Mouse (Mus musculus): Measurements from ENCODE around the gene Dnajc25. TPM values are rescaled to one million over a fixed set of nuclear protein-coding genes. Genes with fewer than 3 reads are reported as not detected.

Gene Dnajc25
- polyA plus RNA-seq, 1 experiment from 2014 or later = 8.5 TPM

DNA sequence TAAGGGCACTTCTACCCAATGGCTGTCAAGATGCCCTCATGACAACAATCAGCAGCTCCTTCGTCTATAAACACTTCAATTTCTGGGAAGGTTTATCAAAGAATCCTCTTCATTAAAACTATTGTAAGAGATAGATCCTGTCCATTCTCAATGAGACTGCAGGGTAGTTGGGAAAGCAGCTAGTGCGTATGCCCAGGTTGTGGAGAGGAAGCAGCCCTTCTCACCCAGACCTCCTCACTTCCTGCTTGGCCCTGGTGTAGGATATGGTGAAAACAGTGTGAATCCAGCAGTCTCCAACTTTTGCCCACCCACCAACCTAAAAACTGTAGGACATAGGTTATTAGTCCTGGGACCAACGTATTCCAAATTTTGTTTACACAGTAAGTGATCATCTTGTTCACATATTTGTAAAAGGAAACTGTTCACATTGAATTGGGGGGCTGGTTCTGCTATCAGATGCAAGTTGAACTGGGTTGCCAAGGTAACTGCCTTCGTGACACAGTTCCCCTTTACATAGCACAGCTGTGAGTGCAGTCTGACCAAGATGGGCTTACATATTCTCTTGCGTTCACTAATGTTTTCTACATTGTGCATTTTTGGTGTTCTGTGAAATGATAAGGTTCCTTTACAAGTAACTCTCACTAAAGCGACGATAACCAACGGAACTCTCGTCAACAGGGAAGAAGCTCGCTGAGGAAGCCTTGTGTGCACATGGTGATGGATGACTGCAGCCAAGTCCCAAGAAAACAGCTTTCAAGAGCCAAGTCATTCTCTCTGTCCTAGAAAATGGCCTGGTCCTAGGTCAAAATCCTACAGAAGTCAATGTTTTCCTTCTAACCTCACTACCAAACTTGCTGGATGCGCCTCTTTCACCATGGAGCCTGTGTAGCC lies 45.8 kb downstream of the Dnajc25 start:
- H3K4me2 ChIP-seq = no peak overlapping the region
- H3K27me3 ChIP-seq = no peaks in the 10 kb centered on the region
- WGBS = 91% methylated on average over 11 of the region's 11 CpGs
- H3K9ac ChIP-seq = no peak overlapping the region
- ATAC-seq (ENCODE audit: low FRiP score) = no peak
- no peaks in the 10 kb centered on the region for H3K9me3 ChIP-seq
- H3K4me3 ChIP-seq (replicated peaks) = no peak overlapping the region
- H3K4me1 ChIP-seq = peaks cover 5% of the 10 kb centered on the region; the same call in 1 of the 2 replicates
- no peaks in the 10 kb centered on the region for H3K36me3 ChIP-seq (replicated peaks)
- H3K27ac ChIP-seq = no peak overlapping the region

DNA sequence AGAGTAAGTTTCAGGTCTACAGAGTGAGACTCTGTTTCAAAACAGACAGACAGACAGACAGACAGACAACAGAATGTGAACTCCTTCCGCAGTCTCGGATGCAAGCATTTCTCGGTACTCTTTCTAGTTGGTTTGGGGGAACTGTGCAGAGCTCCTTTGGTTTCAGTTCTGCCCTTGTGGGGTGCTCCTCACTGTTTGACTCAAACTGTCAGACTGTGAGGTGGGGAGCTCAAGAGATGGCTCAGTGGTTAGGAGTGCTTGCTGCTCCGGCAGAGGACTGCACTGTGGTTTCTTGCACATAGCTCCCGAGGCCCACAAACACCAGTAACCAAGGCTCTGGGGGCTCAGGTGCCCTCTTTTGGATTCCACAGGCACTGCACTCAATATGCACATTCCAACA lies 48.2 kb downstream of the Dnajc25 start:
- H3K9me3 ChIP-seq = no peaks in the 10 kb centered on the region
- no peaks in the 10 kb centered on the region for H3K27me3 ChIP-seq
- H3K4me3 ChIP-seq (replicated peaks) = no peak overlapping the region
- no peaks in the 10 kb centered on the region for H3K36me3 ChIP-seq (replicated peaks)
- H3K9ac ChIP-seq = no peak overlapping the region
- no peak overlapping the region for H3K4me2 ChIP-seq
- ATAC-seq (ENCODE audit: low FRiP score) = no peak
- H3K27ac ChIP-seq = no peak overlapping the region
- 0 out of 2 replicates have a peak, but pooled peaks cover 6% of the 10 kb centered on the region for H3K4me1 ChIP-seq
- WGBS = 97% methylated on average over 5 of the region's 5 CpGs

DNA sequence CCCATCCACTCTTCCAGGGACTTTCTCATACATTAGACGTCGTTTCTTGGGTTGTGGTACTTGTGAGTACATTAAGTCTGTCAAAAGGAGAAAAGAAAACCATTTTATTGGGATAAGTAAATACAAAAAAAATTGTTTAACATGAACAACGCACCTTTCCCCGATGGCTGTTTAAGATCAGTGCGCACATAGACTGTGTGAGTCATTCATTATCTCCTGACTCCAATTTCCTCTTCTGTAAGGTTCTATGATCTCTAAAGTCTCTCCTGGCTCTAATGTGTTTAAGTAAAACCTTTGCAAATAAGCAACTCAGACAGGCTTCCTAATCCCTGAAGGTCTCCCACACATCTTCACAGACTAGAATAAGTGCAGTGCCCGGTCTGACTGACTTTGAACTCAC lies 49.0 kb downstream of the Dnajc25 start:
- Histone ChIP-seq H3K9ac (no peak overlapping the region), H3K4me2 (no peak overlapping the region)
- 93% methylated on average over 6 of the region's 6 CpGs for WGBS

DNA sequence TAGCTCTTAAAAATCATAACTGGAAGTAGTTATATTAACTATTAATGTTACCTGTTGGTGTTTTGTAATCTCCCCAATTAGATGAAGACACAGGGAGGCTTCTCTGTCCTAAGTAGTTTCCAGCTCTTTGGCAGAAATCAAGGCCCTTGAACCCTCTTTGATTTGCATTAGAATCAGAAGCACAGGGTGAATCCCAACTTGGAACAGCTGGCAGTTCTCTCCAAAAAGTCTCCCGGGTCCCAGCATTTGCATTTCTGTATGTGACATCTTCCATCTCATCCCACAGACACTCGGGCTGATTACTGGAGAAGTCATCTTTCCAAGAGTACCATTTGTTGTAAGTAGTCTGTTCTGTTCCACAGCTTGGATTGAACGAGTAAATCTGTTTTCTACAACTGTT lies 52.4 kb downstream of the Dnajc25 start:
- 0 out of 2 replicates have a peak, but pooled peaks cover 6% of the 10 kb centered on the region for H3K4me1 ChIP-seq
- no peaks in the 10 kb centered on the region for H3K9me3 ChIP-seq
- no peak overlapping the region for H3K4me2 ChIP-seq
- H3K36me3 ChIP-seq (replicated peaks) = no peaks in the 10 kb centered on the region
- no peaks in the 10 kb centered on the region for H3K27me3 ChIP-seq
- H3K27ac ChIP-seq = no peak overlapping the region
- WGBS = 27% methylated on average over 3 of the region's 3 CpGs
- ATAC-seq (ENCODE audit: low FRiP score) = no peak
- H3K9ac ChIP-seq = no peak overlapping the region
- no peak overlapping the region for H3K4me3 ChIP-seq (replicated peaks)

More for the DNA sequence above, 49.0 kb downstream of the Dnajc25 start:
- Histone ChIP-seq H3K27me3 (no peaks in the 10 kb centered on the region), H3K4me3 (replicated peaks) (no peak overlapping the region), H3K9me3 (no peaks in the 10 kb centered on the region), H3K27ac (no peak overlapping the region), H3K4me1 (0 out of 2 replicates have a peak, but pooled peaks cover 6% of the 10 kb centered on the region), H3K36me3 (replicated peaks) (no peaks in the 10 kb centered on the region)
- ATAC-seq (ENCODE audit: low FRiP score) = no peak

DNA sequence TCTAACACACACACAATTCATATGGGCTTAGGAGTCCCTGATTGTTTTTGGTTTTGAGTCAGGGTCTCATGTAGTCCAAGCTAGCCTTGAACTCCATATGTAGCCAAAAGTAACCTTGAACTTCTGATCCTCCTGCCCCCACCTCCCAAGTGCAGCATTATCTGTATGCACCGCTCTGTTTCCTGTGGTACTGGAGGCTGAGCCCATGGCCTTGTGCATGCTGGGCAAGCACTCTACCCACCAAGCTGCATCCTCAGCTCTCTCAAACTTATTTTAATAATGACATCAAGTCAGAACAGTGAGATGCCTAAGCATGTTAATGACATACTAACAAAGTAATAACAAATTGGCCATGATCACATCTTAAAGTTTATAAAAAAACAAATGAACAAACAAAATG lies 56.2 kb downstream of the Dnajc25 start:
- H3K4me3 ChIP-seq (replicated peaks) = no peak overlapping the region
- no peak overlapping the region for H3K9ac ChIP-seq
- H3K36me3 ChIP-seq (replicated peaks) = no peaks in the 10 kb centered on the region
- ATAC-seq (ENCODE audit: low FRiP score) = no peak
- H3K4me2 ChIP-seq = no peak overlapping the region
- 89% methylated on average over 1 of the region's 1 CpGs for WGBS
- no peak overlapping the region for H3K27ac ChIP-seq
- H3K4me1 ChIP-seq = 0 out of 2 replicates have a peak, but pooled peaks cover 6% of the 10 kb centered on the region
- H3K9me3 ChIP-seq = no peaks in the 10 kb centered on the region
- no peaks in the 10 kb centered on the region for H3K27me3 ChIP-seq

DNA sequence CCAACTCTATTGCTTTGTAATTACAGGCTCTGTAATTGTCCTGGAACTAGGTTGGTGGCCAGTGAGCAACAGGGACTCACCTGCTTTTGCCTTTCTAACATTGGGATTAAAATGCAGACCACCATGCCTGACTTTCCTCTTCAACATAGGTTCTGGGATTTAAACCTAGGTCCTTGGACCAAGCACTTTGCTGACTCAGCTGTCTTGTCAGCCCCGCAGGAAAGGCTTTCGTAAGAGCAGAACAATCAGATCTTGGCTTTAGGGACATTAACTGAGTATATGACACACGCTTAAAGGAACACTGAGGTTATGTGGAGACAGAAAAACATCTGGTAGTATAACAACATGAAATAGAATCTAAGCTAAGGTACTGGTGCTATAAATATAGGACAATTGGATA lies 63.1 kb downstream of the Dnajc25 start:
- no peak overlapping the region for H3K27ac ChIP-seq
- H3K36me3 ChIP-seq (replicated peaks) = no peaks in the 10 kb centered on the region
- H3K9me3 ChIP-seq = no peaks in the 10 kb centered on the region
- H3K4me3 ChIP-seq (replicated peaks) = no peak overlapping the region
- no peaks in the 10 kb centered on the region for H3K4me1 ChIP-seq
- WGBS = 89% methylated on average over 3 of the region's 3 CpGs
- no peak overlapping the region for H3K4me2 ChIP-seq
- ATAC-seq (ENCODE audit: low FRiP score) = no peak
- no peaks in the 10 kb centered on the region for H3K27me3 ChIP-seq
- no peak overlapping the region for H3K9ac ChIP-seq

DNA sequence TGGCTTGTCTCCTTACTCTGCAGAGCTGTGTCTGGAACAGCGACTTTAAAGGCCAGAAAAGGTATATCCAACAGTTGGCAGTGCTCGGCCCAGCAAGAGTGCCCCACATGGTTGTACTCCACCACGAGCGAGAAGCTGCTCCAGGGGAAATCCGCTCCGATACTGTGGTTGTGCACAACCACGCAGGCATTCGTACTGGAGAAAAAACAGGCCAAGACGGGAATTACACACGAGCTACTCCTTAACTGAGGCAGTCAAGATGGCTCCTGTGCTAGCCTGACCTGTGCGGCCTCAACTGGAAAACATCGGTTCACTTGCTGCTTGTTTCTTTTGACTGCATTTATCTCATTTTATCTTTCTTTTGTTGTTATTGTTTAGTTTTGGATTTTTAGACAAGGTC lies 67.7 kb downstream of the Dnajc25 start:
- 77% methylated on average over 12 of the region's 12 CpGs for WGBS
- no peaks in the 10 kb centered on the region for H3K9me3 ChIP-seq

DNA sequence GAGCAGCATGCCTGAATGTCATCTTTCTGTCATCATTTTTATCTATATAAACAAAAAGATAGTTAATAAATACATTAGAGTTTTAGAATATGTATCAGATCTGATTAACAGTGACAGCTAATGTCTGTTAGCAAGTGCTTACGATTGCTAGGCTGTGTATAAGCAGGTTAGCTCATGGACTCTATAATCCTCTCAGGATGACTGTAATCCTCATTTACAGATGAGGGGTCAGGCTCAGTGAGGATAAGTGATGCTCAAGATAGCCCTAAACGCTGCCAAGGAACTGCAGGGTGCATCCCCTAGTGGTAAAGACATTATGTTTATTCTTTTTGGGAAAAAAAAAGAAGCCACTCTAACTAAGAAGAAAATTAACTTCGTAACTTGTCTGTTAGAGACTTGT lies 74.4 kb downstream of the Dnajc25 start:
- Histone ChIP-seq H3K4me1 (no peaks in the 10 kb centered on the region), H3K9me3 (no peaks in the 10 kb centered on the region), H3K27ac (no peak overlapping the region), H3K4me2 (no peak overlapping the region), H3K4me3 (replicated peaks) (no peak overlapping the region), H3K27me3 (no peaks in the 10 kb centered on the region), H3K36me3 (replicated peaks) (no peaks in the 10 kb centered on the region), H3K9ac (no peak overlapping the region)
- 49% methylated on average over 3 of the region's 3 CpGs for WGBS
- ATAC-seq (ENCODE audit: low FRiP score) = no peak

More for the DNA sequence above, 67.7 kb downstream of the Dnajc25 start:
- ATAC-seq (ENCODE audit: low FRiP score) = no peak
- H3K4me1 ChIP-seq = no peaks in the 10 kb centered on the region
- no peaks in the 10 kb centered on the region for H3K36me3 ChIP-seq (replicated peaks)
- no peak overlapping the region for H3K4me2 ChIP-seq
- H3K4me3 ChIP-seq (replicated peaks) = no peak overlapping the region
- no peak overlapping the region for H3K9ac ChIP-seq
- H3K27ac ChIP-seq = no peak overlapping the region
- H3K27me3 ChIP-seq = no peaks in the 10 kb centered on the region

Other genes with a start within 250 kb of the Dnajc25 start
- gene Olfr267, start 207.3 kb upstream of the Dnajc25 start, polyA plus RNA-seq (2016; fragmentation: Nextera tagmentation; extraction: Ambion mirVana) = not detected in 2 replicates
- gene Ecpas, start 82.3 kb upstream of the Dnajc25 start, polyA plus RNA-seq (2016; fragmentation: Nextera tagmentation; extraction: Ambion mirVana) = 44.4 and 47.1 TPM in 2 replicates
- 1.2 and 1.3 TPM in 2 replicates for gene Zkscan16, start 51.4 kb upstream of the Dnajc25 start, polyA plus RNA-seq (2016; fragmentation: Nextera tagmentation; extraction: Ambion mirVana)
- 10.0 and 10.5 TPM in 2 replicates for gene Ptgr1, start 7.9 kb upstream of the Dnajc25 start, polyA plus RNA-seq (2016; fragmentation: Nextera tagmentation; extraction: Ambion mirVana)
- gene Gm20503, start 8.1 kb downstream of the Dnajc25 start, polyA plus RNA-seq (2016; fragmentation: Nextera tagmentation; extraction: Ambion mirVana) = 6.7 and 8.2 TPM in 2 replicates
- 110 and 111 TPM in 2 replicates for gene Gng10, start 40.0 kb downstream of the Dnajc25 start, polyA plus RNA-seq (2016; fragmentation: Nextera tagmentation; extraction: Ambion mirVana)
- not detected in 2 replicates for gene AI481877, start 143.9 kb downstream of the Dnajc25 start, polyA plus RNA-seq (2016; fragmentation: Nextera tagmentation; extraction: Ambion mirVana)
- 18.7 and 19.9 TPM in 2 replicates for gene Ugcg, start 194.2 kb downstream of the Dnajc25 start, polyA plus RNA-seq (2016; fragmentation: Nextera tagmentation; extraction: Ambion mirVana)

Measured in forebrain, embryonic 12.5 days (tissue).